Mouse (Mus musculus) kidney, postnatal 4 days (tissue): ENCODE measurements at regions not wholly inside any gene's neighbourhood (a gene's known extent, or its start where the extent isn't known, plus 50 kb on each side); places are given as distances from the start of the nearest gene placed in this dataset.
A peak's percentile ranks its signal among the peaks of the same experiment; 100 is the strongest.

Experiments used
- DNase-seq, 2 experiments: peaks; one replicate each; pipeline ENCODE4 v3.0.0; 2021; ENCODE audit warnings: mixed read lengths in 2 of 2

DNA sequence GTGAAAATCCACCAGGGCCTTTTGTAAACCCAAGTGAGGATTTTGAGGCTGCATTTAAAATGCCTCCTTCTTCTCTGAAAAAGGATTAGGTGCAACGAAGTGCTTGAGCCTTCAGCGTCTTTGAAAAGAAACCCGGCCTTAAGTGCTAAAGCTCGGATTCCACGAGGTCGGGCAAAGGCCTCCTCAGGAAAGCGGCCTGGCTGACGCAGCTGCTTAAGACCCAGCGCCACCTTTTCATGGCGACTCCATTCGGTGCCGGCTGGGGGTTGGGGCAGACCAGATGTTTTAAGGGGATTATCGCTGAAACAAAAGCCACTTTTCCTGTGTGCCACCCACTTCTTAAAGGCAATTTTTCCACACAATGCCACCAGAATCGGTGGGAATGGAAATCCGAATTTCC lies 61.6 kb upstream of the 4932438H23Rik start:
- DNase-seq, result no peak

GRCm38 (mm10) chr16:91160679-91161078 lies 64.6 kb upstream of the Olig2 start:
- peak; percentile 64 to 66 for DNase-seq

GRCm38 (mm10) chr16:91161616-91162015 lies 63.6 kb upstream of the Olig2 start:
- no peak for DNase-seq

DNA sequence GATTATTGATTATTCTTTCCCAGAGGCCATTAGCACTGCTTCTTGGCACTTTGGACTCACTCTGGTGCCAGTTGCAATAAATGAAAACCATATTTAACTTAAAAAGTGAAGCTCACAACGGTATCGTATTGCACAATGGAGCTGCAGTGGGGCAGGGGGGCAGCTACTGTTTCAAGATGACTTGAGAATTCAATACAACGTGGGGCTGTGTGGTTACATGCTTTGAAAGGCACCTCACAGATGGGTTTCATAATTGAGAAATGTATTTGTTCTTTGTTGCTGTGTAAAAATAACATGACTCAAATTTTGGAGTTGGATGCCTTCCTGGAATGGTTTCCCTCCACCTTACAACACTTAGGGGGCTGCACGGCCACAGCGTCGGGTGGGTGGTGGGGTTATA lies 62.9 kb upstream of the Olig2 start:
- DNase-seq, result no peak

GRCm38 (mm10) chr16:91165906-91166305 lies 59.4 kb upstream of the Olig2 start:
- no peak for DNase-seq

- DNase-seq, result peak; percentile 40 to 47
Measured at GRCm38 (mm10) chr16:91166866-91167265, 58.4 kb upstream of the Olig2 start.

DNA sequence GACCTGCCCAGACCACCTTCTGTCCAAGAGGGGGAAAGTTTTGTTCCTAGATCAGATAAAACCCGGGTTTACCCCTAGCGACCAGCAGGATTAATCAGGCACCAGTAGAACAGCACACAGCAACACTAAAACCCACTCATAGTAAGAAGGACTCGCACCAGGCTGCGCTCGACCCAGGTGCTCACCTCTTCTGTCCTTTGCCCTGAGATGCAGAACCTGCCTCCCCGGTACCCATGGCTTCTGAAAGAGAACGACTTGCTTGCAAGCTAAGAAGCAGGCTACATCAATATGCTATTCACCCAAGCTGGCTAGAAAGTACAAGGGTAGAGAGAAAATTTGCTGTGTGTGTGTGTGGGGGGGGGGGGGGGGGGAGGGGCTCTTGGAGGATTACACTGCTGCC lies 56.9 kb upstream of the Olig2 start:
- no peak for DNase-seq

GRCm38 (mm10) chr16:91169829-91170228 lies 55.4 kb upstream of the Olig2 start:
- DNase-seq, result peak; percentile 10 to 13

- no peak for DNase-seq
Measured at GRCm38 (mm10) chr16:91171911-91172440, 53.3 kb upstream of the Olig2 start.

- DNase-seq, result no peak
Measured at GRCm38 (mm10) chr16:91172510-91172909, 52.7 kb upstream of the Olig2 start.

- no peak for DNase-seq
Measured at GRCm38 (mm10) chr16:91173241-91173640, 52.0 kb upstream of the Olig2 start.

DNA sequence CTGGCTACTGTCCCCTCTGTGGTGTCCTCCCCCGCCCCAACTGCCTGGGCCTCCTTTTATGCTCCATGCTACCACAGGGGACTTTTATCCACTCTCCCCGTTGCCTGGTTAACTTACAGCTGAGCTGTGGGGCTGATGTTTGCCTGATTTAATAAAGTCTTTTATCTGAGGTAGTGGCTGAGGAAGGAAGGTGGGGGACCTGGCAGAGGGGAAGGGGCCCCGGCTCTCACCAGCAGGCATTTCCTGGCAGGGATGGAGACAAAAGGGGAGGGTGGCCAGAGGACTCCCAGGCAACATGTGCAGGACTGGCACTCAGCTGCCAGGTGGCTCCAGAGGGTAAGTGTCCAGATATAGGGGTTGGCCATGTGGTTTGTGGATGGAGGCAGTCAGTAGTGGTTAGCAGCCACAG lies 51.4 kb upstream of the Olig2 start:
- no peak for DNase-seq

DNA sequence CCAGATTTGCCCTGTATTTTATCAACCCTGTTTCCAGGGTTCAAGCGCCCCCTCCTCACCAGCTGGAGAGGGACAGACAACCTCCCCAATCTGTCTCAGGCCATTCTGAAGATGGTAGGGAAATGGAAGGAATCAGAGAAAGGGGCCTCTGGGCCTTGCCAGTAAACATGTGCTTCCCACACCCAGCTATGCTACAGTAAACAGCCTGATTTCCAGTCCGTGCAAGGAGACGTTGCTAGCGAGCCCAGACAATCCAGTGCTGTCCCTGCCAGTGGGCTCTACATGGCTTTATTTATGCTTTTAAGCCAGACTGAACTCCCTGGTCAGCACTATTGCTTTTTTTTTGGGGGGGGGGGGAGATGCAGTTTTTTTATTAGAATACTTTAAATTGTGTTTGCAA lies 50.9 kb upstream of the Olig2 start:
- no peak for DNase-seq
